Mouse (Mus musculus): ENCODE measurements around the gene Sdcbp2.
"Not testable (repeated sequence)": the region's sequence is repeated elsewhere in the genome, so short reads cannot be mapped to it uniquely, and the experiment has no call there.

Sdcbp2 gene

DNA sequence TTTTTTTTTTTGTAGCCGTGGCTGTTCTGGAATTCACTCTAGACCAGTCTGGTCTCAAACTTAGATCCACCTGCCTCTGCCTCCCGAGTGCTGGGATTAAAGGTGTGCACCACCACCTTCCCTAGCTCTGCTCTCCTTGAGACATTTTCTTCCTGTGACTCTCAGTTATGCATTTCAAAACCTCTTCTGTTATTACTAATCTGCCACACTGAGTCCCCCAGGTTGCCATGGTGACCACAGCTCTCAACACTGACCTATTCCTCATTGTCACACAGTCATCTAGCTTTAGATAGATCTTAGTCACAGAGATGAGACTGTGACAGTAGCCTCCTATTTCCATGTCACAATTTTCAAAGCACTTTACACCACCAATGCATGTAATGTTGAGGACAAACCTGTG lies 3.0 kb upstream of the Sdcbp2 start:
- DNase-seq (ENCODE audit: low read depth, low spot score) = peak; percentile 75

DNA sequence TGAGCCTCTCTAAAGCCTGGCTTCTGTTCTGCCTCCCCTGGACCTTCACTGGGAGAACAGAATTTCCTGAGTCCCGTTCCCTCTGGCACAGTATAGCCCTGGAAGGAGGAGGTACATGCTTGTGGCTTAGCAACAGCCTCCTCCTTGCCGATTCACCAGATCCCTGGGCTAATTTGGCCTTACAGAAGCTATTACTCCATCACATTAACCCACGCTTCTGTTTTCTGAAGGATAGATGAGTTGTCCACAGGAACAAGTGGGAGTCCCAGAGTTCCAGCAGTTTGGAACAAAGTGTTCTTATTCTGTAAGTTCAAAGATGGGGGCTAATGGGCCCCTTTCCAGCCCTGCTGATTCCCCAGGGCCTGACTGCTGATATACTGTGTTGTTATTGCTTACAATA lies 1.2 kb downstream of the Sdcbp2 start:
- no peak for DNase-seq (ENCODE audit: low read depth, low spot score)

DNA sequence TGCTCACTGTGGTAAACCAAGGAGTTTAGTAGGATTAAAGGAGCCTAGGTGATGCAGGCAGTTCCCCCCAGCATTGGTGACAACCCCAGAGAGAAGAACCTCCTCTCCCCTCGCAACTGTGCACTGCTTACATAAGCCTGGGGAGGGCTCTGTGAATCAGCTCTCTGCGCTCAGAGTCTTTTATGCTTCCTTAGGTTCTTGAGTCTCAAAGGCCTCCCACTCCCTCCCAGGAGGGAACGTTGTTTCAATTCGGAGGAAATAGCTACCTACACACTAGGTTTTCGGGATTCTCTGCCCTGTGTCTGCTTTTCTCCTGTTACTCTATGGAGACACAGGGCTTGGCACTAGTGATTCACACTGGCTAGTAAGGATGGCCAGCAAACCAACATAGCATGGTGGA lies 2.2 kb downstream of the Sdcbp2 start:
- no peak for DNase-seq (ENCODE audit: low read depth, low spot score)

DNA sequence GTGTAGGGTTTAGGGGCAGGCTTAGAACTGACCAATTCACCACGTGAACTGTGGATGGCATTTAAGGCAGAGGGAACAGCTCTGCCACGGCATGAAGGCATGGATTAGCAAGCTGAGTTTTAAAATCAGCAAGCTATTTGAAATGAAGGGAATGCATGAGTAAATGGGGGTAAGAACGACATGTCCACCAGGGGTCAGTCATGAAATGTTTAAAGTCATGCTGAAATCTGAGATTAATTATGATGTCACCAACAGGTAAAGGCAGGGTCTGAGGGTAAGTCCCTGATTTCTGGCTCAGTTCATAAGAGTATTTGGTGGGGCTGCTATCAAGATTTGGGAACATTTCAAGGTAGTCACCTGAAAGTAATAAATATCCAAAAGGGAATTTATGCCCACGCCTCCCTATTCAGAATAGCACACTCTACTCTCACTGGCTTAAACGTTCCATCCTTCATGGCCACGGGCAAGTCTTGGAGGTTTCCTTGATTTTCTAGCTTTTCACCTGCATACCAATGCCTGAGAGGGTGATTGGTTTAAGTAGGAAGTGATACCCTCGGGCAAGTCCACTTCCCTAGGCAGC lies 2.8 kb downstream of the Sdcbp2 start:
- peak; percentile 31 for DNase-seq (ENCODE audit: low read depth, low spot score)

DNA sequence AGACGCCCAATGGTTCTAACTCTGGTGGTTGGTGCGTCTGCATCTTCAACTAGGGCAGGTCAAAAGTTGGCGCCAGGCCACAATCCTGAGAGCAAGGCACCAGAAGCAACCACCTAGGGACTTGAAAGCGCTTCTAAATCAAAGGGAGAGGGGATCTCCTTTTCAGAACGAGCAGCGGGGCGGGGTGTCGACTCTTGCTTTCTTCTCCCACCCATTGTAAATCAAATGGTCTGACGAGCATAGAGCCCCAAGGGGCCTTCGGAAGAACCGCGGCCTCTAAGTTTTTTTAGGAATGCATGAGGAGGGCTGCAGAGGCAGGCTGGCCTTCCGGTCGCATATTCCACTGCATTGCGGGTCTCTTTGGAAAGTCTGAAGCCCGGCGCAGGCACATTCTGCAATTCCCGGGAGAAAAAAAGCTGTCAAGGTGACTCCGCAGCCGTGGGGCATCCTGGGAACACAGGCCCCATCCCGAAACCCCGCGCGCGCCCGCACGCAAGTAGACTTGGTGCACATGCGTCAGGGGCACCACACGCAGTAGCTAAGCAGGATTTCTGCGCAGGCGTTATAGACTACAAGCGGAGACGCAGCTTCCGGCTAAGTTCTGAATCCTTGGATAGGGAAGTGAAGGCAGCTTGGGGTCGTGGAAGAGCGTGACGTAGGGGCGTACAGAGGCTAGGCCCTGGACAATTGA lies 3.4 kb downstream of the Sdcbp2 start:
- no peak for DNase-seq (ENCODE audit: low read depth, low spot score)

DNA sequence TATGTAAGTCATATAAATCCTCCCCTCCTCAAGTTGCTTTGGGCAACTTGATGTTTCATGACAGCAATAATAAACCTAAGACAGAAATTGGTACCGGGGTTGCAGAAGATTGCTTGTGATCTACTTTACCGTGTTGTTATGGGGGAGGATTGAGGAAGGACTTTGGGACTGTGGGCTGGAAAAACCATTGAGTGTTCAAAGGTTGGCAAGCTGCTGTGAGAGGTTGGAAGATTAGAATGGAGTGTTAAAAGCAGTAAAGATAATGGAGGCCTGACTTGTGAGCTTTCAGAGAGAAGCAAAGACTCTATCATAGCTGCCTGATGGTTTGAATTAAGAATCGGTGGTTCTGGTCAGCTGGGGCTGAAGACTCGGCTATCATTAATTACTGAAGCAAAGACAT lies 6.8 kb downstream of the Sdcbp2 start:
- DNase-seq (ENCODE audit: low read depth, low spot score) = no peak

DNA sequence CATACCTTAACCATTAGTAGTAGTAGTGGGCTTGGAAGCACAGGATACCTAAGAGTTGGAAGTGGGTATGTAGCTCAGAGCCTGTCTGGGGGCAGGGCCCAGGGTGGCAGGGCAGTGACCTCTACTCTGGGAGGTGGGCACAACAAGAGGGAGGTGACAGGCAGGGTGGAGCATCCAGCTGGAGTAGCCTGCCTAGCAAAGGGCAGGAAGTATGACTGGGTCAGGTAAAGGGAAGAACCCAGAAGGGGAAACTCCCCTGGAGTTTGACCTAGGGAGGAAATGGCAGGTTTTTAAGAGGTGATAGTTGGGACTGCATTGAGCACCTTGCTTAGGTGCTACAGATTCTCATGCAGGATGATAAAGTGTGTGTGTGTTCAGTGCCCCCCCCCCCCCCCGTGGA lies 8.5 kb downstream of the Sdcbp2 start:
- no peak for DNase-seq (ENCODE audit: low read depth, low spot score)

DNA sequence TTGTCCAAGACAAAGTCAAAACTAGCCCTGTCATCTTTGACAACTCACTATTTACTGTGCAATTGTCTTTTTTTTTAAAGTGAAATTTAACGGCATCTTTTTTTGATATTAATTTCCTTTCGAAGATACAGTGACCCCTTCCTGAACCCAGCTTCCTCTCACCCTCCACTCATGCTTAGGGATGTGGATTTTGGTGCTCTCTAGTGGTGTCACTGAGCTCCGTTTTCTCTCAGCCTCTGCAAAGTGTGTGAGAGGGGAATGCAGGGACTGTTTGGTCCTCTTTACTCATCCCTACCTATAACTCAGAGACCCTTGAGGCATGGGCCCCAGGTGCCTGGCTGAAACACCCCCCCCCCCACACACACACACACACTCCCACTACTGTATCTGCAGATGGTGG lies 13.5 kb downstream of the Sdcbp2 start:
- DNase-seq (ENCODE audit: low read depth, low spot score) = no peak

DNA sequence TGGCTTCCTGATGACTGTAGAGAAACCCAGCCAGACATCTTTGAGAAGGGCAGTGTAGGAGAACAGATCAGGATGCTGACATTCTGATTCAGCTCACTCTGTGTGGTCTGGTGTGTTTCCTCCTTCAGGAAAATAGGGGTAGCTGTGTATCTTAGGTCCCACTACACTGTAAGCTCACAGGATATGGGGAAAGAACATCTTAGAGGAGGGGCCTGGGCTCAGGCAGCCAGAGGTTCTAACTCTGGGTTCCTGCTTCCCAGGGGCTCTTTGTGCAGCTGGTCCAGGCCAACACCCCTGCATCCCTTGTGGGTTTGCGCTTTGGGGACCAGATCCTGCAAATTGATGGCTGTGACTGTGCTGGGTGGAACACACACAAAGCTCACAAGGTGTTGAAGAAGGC lies 14.4 kb downstream of the Sdcbp2 start:
- no peak for DNase-seq (ENCODE audit: low read depth, low spot score)

DNA sequence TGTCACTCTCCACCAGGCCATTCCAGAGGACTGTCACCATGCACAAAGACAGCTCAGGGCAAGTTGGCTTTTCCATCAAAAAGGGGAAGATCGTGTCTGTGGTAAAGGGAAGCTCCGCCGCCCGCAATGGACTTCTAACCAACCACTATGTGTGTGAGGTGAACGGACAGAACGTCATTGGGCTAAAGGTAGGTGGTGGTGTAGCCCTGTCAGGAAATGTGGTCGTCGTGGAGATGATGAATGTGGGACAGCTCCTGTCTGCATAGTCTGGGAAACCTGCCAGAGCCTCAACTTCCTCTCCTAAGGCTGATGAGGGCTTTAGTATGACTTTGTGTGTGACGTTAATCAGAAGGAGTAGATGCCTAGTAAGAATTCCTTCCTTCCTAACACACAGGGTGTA lies 14.9 kb downstream of the Sdcbp2 start:
- DNase-seq (ENCODE audit: low read depth, low spot score) = no peak

DNA sequence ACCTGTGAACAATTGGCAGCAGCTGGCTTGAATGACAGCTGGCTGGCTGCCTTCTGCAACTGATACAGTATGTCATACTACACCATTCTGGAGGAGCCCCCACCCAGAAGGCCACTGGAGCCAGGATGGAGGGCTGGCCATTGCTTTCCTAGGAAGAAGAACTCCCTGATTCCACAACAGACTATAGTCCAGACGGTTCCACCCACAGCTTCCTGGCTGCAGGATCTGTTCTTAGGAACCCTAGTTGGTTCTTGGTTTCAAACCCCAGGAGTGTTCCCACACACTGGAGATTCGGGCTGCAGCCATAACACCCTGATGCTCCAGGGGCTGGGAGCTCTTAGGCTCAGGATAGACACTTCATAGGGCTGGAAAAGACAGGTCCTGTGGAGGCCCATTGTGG lies 25.6 kb downstream of the Sdcbp2 start:
- DNase-seq (ENCODE audit: low read depth, low spot score) = no peak

DNA sequence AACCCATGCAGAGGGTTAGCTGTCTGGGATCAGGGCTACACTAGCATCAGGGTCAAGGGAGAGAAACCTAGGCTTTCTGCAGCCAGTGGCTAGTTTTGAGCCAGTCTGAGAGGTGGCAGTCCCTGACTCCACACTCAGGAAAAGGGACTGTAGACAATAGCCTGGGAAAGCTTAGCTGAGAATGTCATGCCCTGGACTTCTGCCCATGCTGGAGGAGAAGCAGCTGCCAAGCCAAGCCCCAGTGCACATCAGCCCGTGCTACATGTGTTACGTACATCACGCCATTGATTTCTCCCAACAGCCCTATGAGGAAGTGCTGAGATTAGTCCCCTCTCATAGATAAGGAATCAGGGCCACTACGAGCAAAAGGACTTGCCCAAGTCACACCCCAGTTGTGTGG lies 29.7 kb downstream of the Sdcbp2 start:
- no peak for DNase-seq (ENCODE audit: low read depth, low spot score)

DNA sequence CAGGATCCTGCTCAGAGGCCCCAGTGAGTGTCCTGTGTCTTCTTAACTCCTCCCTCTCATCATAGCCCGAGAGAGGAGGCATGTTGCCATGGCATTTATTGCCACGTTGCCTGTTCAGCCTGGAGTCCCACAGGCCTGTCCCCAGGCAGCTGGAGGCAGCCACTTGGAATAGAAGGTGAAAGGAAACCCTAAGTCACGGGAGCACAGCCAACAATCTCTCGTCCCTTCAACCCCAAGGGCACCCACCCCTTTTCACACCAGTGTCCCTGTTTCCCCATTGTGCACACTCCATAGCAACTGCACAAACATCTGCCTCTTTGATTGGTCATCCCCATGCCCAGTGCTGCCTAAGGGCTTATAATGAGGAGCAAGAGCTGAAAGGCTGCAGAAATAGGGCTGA lies 31.2 kb downstream of the Sdcbp2 start:
- no peak for DNase-seq (ENCODE audit: low read depth, low spot score)

DNA sequence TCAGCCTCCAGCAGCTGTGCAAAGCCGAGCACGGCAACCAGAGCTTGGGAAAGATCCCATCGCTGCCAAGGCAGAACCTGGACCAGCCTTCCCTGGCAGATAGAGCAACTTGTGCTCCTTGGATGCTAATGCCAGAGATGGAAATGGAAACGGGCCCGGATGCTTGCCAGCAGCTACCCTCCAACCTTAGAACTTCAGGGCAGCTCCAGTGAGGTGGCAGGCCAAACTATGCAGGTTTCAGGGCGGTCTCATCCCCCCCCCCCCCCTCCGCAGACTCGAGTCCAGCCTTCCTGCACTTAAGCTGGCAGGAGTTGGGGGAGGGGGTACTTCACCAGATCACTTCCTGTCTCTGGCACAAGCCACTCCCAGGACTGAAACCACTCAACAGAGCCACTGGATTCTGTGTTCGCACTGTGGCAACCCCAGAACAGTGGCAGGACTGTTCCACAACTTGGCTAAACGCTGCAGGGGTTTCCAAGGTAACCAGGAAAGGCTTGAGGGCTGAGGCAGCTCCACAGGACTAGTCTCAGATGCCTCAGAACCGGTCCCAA lies 33.1 kb downstream of the Sdcbp2 start:
- DNase-seq (ENCODE audit: low read depth, low spot score) = no peak

DNA sequence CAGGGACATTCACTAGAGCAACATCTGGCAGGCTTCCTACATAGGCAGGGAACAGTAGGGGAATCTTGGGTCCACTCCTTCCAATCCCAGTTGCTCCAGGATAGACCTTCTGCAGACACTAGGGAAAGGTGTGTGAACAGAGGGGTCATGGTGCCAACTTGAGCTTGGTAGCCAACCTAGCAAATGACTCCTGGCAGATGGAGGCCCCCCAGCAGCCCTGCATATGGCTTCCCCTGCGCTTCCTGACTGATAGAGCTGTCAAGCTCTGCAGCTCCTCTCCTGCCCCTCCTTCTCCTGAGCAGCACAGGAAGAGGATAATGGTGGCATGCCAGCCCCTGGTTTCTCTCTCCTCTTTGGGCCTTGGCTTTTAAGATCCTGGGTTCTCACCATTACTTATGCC lies 36.0 kb downstream of the Sdcbp2 start:
- DNase-seq (ENCODE audit: low read depth, low spot score) = no peak

DNA sequence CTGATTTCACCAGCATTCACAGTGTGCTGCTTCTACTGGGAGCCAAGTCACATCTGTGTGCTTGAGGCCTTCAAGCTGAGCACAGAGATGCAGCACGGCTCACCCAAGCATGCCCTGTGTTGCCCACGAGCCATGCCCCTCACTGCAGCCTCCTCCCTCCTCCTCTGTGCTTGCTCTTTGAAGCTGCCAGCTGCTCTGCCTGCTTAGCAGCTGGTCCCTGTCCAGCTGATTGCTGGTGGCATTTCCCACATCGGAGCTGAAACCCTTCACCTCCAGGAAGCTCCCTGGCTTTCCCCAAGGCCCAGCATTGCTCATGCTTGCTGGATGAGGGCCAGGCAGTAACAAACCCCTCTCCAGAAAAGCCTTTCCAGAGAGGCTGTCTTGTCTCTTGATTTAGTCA lies 37.6 kb downstream of the Sdcbp2 start:
- DNase-seq (ENCODE audit: low read depth, low spot score) = no peak

DNA sequence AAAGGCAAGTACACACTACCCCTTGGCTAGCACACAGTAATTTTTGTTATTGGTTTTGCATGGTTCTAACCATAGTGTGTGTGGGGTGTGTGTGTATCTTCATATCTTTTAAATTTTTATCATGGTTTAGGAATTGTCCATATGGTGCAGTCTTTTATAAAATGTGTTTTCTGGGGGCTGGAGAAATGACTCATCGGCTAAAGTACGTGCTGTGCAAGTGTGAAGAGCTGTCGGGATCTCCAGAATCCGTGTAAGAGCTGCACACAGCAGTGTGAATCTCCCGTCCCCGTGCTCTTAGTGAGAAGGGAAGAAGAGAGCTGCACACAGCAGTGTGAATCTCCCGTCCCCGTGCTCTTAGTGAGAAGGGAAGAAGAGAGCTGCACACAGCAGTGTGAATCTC lies 43.4 kb downstream of the Sdcbp2 start:
- not testable (repeated sequence) for DNase-seq (ENCODE audit: low read depth, low spot score)

DNA sequence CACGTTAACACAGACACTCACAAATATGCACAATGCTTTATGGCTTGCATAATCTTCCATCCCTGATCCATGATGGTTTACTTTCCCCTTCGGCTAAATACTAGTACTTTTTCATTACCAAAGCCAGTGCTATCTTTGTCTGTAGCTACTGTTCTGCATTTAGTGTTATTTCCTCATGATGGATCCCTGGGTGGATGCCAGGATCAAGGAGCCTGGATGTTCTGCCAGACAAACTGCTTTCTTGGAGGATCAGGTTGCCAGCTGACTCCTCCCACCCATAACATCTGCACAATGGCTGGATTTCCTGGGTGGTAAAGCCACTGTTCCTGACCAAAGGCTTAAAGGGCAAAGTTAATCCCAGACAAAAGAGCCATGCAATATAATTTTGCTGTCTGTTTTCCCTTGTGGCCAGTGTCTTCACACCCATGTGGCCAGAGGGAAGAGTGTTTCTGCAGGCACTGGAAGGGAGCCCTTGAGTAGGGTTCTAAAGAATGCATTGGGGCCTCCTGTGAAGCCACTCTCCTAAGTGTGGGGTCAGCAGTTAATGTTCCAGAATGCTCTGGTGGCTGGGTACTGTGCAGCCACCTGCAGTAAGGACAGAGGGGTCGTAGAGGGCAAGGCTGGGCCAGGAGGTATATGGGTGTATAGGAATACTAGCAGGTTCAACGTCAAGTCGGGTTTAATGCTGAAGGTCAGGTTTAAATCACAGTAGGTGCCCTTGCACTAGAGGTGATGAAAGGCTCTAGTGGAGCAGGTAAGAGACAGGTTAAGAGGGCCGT lies 44.3 kb downstream of the Sdcbp2 start:
- no peak for DNase-seq (ENCODE audit: low read depth, low spot score)

DNA sequence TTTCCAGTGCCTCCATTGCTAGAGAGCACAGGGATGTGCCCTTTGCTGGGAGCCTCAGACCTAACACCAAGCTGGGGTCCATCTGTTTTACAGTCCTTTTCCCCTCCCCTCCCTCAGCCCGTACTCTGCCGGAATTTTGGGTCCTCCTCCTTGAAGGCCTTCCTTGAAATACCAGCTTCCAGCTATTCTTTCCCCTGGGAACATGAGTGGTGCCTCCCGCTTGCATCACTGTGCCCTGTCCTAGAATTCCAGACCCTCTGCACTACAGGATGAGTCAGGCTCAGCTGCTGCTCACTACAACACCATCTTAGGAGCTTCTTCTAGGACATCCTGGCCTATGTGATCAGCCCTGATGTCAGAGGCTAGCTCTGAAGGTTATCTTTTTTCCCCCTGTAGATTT lies 51.4 kb downstream of the Sdcbp2 start:
- no peak for DNase-seq (ENCODE audit: low read depth, low spot score)

DNA sequence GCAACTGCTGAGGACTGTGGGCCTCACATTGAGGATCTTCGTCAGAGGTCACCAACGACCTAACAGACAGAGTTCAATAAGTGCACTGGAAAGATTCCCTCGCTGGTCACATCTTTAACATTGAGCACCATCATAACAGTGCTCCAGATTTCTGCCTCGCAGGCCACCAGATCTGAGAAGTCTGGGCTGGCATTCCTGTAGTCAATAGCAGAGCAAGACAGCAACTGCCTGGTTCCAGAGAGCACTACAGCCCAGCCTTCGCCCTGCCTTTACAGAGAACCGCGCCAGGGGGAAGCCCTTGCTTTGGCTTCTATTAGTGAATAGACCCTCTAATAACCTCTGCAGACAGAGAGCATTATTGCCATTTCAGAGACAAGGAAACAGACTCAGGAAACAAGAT lies 53.9 kb downstream of the Sdcbp2 start:
- DNase-seq (ENCODE audit: low read depth, low spot score) = no peak

DNA sequence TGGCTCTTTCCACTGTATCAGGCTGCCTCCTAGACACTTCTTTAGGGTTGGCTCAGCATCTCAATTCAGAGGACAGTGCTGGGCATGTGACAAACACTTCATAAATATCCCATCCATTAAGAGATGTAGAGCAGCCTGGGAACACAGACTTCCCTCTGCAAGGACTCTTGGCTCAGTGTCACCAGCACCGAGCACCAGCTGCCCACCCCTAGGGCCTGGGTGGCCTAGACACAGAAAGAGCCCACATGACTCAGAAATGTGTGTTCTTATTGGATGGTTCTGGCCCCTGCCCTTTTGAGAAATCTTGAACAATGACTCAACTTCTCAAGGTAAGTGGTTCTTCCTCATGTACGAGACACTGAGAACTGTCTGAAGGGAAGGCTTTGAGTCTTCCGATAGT lies 55.6 kb downstream of the Sdcbp2 start:
- no peak for DNase-seq (ENCODE audit: low read depth, low spot score)

DNA sequence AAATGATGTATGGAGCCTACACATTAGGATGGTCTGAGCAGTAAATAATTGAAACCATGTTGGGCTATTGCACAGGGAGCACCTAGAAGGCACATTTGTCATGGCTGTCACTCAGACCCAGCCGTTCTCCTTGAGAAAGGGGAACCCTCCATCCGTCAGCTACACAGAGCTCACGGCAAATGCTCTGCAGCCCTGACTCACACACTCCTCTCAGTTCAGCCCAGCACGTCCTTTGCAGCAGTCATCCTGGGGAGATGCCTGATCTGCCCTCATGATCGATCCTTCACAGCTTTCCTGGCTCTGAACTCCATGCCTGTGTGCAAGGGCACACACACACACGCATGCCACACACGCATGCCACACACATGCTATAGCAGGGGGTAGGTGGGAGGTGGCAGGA lies 56.9 kb downstream of the Sdcbp2 start:
- no peak for DNase-seq (ENCODE audit: low read depth, low spot score)

Data from A20 (cell line).